Mouse (Mus musculus) urinary bladder, postnatal 36 days (tissue): ENCODE measurements around the gene Pgpep1l.
"Not testable (repeated sequence)": the region's sequence is repeated elsewhere in the genome, so short reads cannot be mapped to it uniquely, and the experiment has no call there.

Experiments used
- DNase-seq, 2 experiments: peaks; one replicate each; pipeline ENCODE4 v3.0.0; 2022; ENCODE audit warnings: low spot score in 2 of 2, mixed read lengths in 1 of 2

Pgpep1l gene

DNA sequence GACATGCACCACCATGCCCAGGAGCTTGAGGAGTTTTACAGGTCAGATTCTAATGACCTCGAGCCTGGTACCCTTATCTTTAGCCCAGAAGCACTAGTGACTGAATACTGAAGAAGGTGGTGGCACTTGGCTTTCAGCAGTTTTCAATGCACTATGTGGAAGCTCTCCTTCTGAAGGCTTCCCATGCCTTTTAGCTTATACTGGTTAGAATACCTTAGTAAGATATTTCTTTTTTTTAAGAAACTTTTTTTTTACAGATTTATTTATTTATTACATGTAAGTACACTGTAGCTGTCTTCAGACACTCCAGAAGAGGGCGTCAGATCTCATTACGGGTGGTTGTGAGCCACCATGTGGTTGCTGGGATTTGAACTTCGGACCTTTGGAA lies 19.1 kb upstream of the Pgpep1l start:
- not testable (repeated sequence) for DNase-seq

- DNase-seq: no peak
These were observed 18.5 kb upstream of the Pgpep1l start for GRCm38 (mm10) chr7:68282304-68283132.

DNA sequence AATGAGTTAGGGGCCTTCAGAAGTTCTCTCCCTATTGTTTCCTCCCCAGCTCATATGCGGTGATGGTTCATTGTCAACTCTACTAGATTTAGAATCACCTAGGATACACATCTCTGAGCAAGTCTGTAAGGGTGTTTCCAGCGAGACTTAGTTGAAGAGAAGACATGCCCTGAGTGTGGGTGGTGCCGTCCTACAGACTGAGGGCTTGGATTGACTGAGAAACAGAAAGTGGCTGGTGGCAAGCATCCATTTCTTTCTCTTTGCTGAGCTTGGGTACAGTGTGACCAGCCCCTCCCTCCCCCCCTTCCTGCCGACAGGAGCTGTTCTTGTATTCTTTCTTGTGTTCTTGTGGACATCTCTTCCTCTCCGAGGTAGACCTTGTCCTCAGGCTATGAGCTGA lies 17.3 kb upstream of the Pgpep1l start:
- DNase-seq: no peak

DNA sequence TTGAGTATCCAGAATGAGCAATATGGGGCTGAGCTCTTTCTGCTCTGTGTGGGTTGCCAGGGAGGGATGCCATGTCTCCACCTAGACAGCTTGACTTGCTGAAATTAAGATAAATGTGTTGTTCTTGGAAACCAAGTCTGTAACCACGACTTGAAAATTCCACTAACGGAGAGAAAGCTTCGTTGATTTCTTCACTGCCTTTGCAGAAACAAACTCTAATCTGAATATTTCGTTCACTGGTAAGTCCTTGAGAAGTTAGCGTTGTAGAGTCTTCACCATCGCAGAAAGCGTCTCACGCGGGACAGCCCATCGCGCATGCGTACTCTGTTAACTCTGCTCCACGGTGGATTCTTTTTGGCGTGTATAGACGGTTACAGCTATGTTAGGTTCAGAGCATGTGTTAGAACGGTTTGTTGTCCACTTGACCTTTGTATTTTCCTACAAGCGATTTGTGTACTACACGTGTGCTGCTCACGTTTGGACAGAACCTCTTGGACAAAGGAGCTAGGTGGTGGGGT lies 16.4 kb upstream of the Pgpep1l start:
- DNase-seq: no peak

GRCm38 (mm10) chr7:68279481-68279880 lies 15.4 kb upstream of the Pgpep1l start:
- DNase-seq: no peak

GRCm38 (mm10) chr7:68278908-68279307 lies 14.9 kb upstream of the Pgpep1l start:
- DNase-seq: no peak

DNA sequence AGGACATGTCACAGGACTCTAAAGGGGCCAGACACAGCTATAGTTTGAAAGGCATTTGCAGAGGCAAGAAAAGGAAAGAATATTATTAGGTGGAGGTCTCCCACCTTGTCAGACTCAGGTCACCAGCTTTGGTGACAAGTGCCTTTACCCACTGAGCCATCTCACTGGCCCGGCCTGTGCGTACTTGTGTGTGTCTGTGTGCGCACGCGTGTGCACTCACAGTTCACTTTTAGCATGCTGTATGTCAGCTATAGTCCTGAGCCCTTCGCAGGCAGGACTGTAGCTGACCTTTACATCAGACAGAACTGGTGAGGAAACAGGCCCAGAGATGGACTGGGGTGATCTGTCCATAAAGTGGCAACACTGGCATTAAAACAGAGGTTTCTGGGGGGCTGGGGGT lies 14.4 kb upstream of the Pgpep1l start:
- no peak for DNase-seq

DNA sequence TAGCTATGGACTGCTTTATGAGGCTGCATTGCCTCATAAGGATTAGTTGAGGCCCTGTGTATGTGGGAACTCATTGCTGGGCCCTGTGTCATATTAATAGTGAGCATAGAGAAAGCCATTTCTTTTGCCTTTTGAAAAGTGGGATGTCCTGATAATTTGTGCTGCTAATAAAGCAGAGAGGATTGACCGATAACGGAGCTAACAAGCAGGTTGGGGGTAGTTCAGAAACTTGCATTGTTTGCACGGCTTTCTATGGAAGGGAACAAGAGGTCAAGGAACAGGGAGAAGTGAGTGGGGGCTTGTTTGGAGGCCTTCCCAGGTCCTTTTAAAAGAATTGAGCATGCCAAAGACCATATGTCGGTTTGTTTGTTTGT lies 13.9 kb upstream of the Pgpep1l start:
- no peak for DNase-seq

- no peak for DNase-seq
These were observed 13.2 kb upstream of the Pgpep1l start for GRCm38 (mm10) chr7:68277054-68277896.

GRCm38 (mm10) chr7:68275838-68276731 lies 12.1 kb upstream of the Pgpep1l start:
- DNase-seq: no peak

- DNase-seq: not testable (repeated sequence)
These were observed 11.4 kb upstream of the Pgpep1l start for GRCm38 (mm10) chr7:68275445-68275837.

GRCm38 (mm10) chr7:68274951-68275350 lies 10.9 kb upstream of the Pgpep1l start:
- no peak for DNase-seq

DNA sequence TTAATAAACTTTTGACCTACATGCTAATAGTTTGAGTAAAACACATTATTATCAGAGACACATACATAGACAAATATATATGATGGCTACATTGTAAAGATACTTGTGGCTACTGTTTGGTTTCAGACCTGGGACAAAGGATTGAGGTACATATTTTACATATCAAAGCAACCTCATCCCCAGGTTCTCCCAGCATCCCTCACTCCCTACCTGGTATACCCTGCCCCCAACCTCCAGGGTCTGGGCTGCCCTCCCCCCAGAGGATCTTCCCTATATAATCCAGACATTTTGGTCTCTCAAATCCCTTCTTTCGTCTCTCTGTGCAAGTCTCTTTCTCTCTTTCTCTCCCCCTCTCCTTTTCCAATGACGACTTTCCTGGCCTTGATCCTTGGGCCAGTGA lies 10.2 kb upstream of the Pgpep1l start:
- no peak for DNase-seq

DNA sequence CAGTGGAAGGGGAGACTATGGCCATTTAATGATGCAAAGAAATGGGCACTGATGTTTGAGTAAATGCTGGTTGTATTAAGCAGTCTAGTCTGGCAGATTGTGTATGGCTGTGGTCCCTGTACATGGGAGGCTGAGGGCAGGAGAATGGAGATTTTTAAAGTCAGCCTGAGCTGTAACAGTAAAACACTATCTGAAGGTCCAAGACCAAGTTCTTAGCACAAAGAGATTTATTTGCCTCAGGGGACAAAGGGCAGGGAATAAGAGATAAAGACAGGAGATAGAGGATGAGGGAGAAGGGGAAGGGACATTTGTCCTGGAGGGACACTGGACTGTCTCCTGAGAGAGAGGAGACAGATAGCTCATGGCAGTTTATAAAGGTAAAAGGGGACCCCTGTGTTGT lies 9.5 kb upstream of the Pgpep1l start, which contains the start of gene Fam169b:
Fam169b (plus strand) TSS at position 325 of the 400 bp plus-strand sequence.
- DNase-seq: no peak

DNA sequence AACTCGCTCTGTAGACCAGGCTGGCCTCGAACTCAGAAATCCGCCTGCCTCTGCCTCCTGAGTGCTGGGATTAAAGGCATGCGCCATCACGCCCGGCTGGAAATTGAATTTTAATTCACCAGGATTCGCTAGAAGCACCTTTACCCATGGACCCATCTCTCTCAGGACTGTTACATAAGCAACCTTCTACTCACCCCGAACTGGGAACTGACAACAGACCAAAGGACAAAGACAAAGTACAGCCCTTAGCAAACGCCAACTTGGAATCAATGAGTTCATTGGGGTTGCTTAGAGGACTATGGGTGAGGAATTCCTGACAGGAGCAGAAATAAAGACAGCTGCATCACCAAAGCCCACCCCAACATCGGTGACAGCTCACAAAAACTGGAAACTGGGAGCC lies 8.6 kb upstream of the Pgpep1l start:
- no peak for DNase-seq

- DNase-seq: no peak
These were observed 7.8 kb upstream of the Pgpep1l start for GRCm38 (mm10) chr7:68271816-68272215.

GRCm38 (mm10) chr7:68270551-68270950 lies 6.5 kb upstream of the Pgpep1l start:
- no peak for DNase-seq

DNA sequence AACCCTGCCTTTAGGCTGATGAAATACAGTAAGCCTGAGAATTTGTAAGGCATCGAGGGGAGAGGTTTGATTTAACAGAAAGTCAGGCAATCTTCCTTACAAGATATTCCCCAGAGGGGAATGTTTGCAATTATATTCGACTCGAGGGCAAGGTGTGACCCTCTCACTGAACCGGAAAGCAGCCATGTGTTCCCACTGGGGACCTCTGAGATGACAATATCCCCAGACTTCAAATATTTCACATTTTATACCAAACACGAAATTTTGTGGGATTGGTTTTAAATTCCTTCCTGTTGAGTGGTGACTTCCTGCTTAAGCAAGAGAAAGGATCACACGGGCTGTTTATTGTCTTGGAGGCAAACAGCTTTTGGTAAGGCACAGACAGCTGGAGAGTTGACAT lies 2.7 kb upstream of the Pgpep1l start:
- no peak for DNase-seq

GRCm38 (mm10) chr7:68265391-68265790 lies 1.4 kb upstream of the Pgpep1l start:
- no peak for DNase-seq

- no peak for DNase-seq
These were observed 498 bp upstream of the Pgpep1l start for GRCm38 (mm10) chr7:68264531-68264930.

- no peak for DNase-seq
These were observed 546 bp downstream of the Pgpep1l start for GRCm38 (mm10) chr7:68263346-68264027.
